Mouse (Mus musculus) C2C12 (cell line): ENCODE data around the gene Adgrg5. TPM values are rescaled to one million over a fixed set of nuclear protein-coding genes. Genes with fewer than 3 reads are reported as not detected.

Source experiments
- H3K27me3 ChIP-seq: one replicate; pipeline ENCODE4 v1.6.1; 2011; ENCODE audit not compliant: control insufficient read depth, insufficient read depth, insufficient read length
- H3K36me3 ChIP-seq: one replicate; pipeline ENCODE4 v1.6.1; 2011; ENCODE audit not compliant: control insufficient read depth, insufficient read depth
- H3K4me3 ChIP-seq: one replicate; pipeline ENCODE4 v1.5.1; 2011; ENCODE audit warnings: mild to moderate bottlenecking, control low read depth; ENCODE audit not compliant: poor library complexity, insufficient read depth, severe bottlenecking
- H3K79me2 ChIP-seq: one replicate; pipeline ENCODE4 v1.6.1; 2011; ENCODE audit not compliant: control insufficient read depth, insufficient read depth
- H3K79me3 ChIP-seq: one replicate; pipeline ENCODE4 v1.6.1; 2011; ENCODE audit warnings: low read depth, control low read depth
- H3ac ChIP-seq: one replicate; pipeline ENCODE3; 2011; ENCODE audit warnings: low read depth; ENCODE audit not compliant: control insufficient read depth, insufficient read length
- CEBPB ChIP-seq: IDR thresholded peaks from one replicate; pipeline ENCODE4 v1.6.1; 2011; ENCODE audit warnings: low read depth, mild to moderate bottlenecking, control low read depth, moderate library complexity
- CTCF ChIP-seq: IDR thresholded peaks from one replicate; pipeline ENCODE4 v1.5.1; 2011; ENCODE audit not compliant: control insufficient read depth, insufficient read depth, insufficient read length
- FOSL1 ChIP-seq: IDR thresholded peaks from one replicate; pipeline ENCODE4 v1.8.0; 2011; ENCODE audit warnings: mild to moderate bottlenecking, low read length; ENCODE audit not compliant: poor library complexity, insufficient read depth, severe bottlenecking
- MAX ChIP-seq: IDR thresholded peaks from one replicate; pipeline ENCODE4 v1.6.1; 2011; ENCODE audit warnings: mild to moderate bottlenecking, control low read depth
- MYOD1 ChIP-seq: IDR thresholded peaks from one replicate; pipeline ENCODE4 v1.6.1; 2011; ENCODE audit warnings: low read depth; ENCODE audit not compliant: control insufficient read depth, insufficient read length
- MYOG ChIP-seq: IDR thresholded peaks from one replicate; pipeline ENCODE4 v1.6.1; 2011; ENCODE audit not compliant: control insufficient read depth, insufficient read length; ENCODE audit errors: extremely low read depth
- USF1 ChIP-seq: IDR thresholded peaks from one replicate; pipeline ENCODE4 v1.6.1; 2011; ENCODE audit warnings: low read depth, mild to moderate bottlenecking, control low read depth, moderate library complexity
- polyA plus RNA-seq: library from polyadenylated mRNA; unstranded; fragments of >200 nt; fragmentation: generic; extraction: Trizol; gene quantifications from one replicate; pipeline ENCODE4 v1.2.1, GENCODE M21; 2012; ENCODE audit warnings: missing spikeins

The Adgrg5 gene
- polyA plus RNA-seq, 1 experiment: 0.18 TPM

- Histone ChIP-seq H3K36me3 (no peaks in the 10 kb centered on the region), H3K4me3 (no peak within 1 kb of the TSS), H3K79me2 (no peaks in the 10 kb centered on the region), H3K27me3 (peaks cover 6% of the 10 kb centered on the region), H3K79me3 (no peaks in the 10 kb centered on the region), H3ac (no peak within 1 kb of the TSS)
- TF ChIP-seq CEBPB: no peak
- TF ChIP-seq USF1: no peak
- TF ChIP-seq CTCF: no peak
- TF ChIP-seq FOSL1: no peak
- TF ChIP-seq MYOD1: no peak
- TF ChIP-seq MYOG: no peak
- TF ChIP-seq MAX: no peak
Observed at GRCm38 (mm10) chr8:94974467-94975165, 51.1 kb downstream of the Adgrg5 start, which contains the start of gene Adgrg1. Gene Adgrg1 (plus strand): TSS chr8:94974751.

- peaks cover 6% of the 10 kb centered on the region for H3K27me3 ChIP-seq
- H3K79me3 ChIP-seq: no peaks in the 10 kb centered on the region
- H3K79me2 ChIP-seq: no peaks in the 10 kb centered on the region
- no peak overlapping the region for H3K4me3 ChIP-seq
- TF ChIP-seq MYOD1 (no peak), FOSL1 (no peak), CTCF (no peak), CEBPB (no peak), MYOG (no peak), MAX (no peak), USF1 (no peak)
- no peak overlapping the region for H3ac ChIP-seq
- no peaks in the 10 kb centered on the region for H3K36me3 ChIP-seq
Observed at GRCm38 (mm10) chr8:94976651-94977417, 53.3 kb downstream of the Adgrg5 start.

GRCm38 (mm10) chr8:94978131-94978530 lies 54.6 kb downstream of the Adgrg5 start:
- peaks cover 6% of the 10 kb centered on the region for H3K27me3 ChIP-seq
- H3K79me3 ChIP-seq: no peaks in the 10 kb centered on the region
- no peak overlapping the region for H3ac ChIP-seq
- no peaks in the 10 kb centered on the region for H3K79me2 ChIP-seq
- H3K36me3 ChIP-seq: no peaks in the 10 kb centered on the region
- TF ChIP-seq MYOG (no peak), MAX (no peak), CEBPB (no peak), USF1 (no peak), CTCF (no peak), FOSL1 (no peak), MYOD1 (no peak)
- H3K4me3 ChIP-seq: no peak overlapping the region

- Histone ChIP-seq H3K4me3 (no peak overlapping the region), H3K27me3 (peaks cover 6% of the 10 kb centered on the region), H3K79me2 (no peaks in the 10 kb centered on the region), H3ac (no peak overlapping the region), H3K79me3 (no peaks in the 10 kb centered on the region), H3K36me3 (no peaks in the 10 kb centered on the region)
- no peak for TF ChIP-seq FOSL1
- TF ChIP-seq MYOG: no peak
- TF ChIP-seq CEBPB: no peak
- no peak for TF ChIP-seq USF1
- no peak for TF ChIP-seq MYOD1
- TF ChIP-seq MAX: no peak
- no peak for TF ChIP-seq CTCF
Observed at GRCm38 (mm10) chr8:94978593-94979319, 55.3 kb downstream of the Adgrg5 start.

GRCm38 (mm10) chr8:94980176-94980575 lies 56.7 kb downstream of the Adgrg5 start:
- no peak overlapping the region for H3K4me3 ChIP-seq
- H3K36me3 ChIP-seq: no peaks in the 10 kb centered on the region
- TF ChIP-seq FOSL1: no peak
- TF ChIP-seq CTCF: no peak
- no peak for TF ChIP-seq MAX
- no peak for TF ChIP-seq CEBPB
- TF ChIP-seq MYOD1: no peak
- TF ChIP-seq MYOG: no peak
- no peak for TF ChIP-seq USF1
- H3K79me2 ChIP-seq: no peaks in the 10 kb centered on the region
- peaks cover 6% of the 10 kb centered on the region for H3K27me3 ChIP-seq
- H3ac ChIP-seq: no peak overlapping the region
- no peaks in the 10 kb centered on the region for H3K79me3 ChIP-seq
